Mouse (Mus musculus): ENCODE results near the gene Nfkbia.

GRCm38 (mm10) chr12:55488661-55489447, 3.6 kb downstream of the Nfkbia start:
- TF ChIP-seq CTCF (IDR thresholded peaks at IDR 0.05; ENCODE audit: low read depth): no peak
- no peak for TF ChIP-seq EP300 (optimal IDR thresholded peaks at IDR 0.05)
